Mouse (Mus musculus) thymus, adult 2 months (tissue): ENCODE data around the gene Tmem184b. TPM values are rescaled to one million over a fixed set of nuclear protein-coding genes. Genes with fewer than 3 reads are reported as not detected.

Source experiments
- DNase-seq: peaks from one replicate; pipeline ENCODE4 v3.0.0; 2021
- H3K27ac ChIP-seq: fragments of 200-500 bp; 2 replicates; pipeline ENCODE4 v1.5.1; 2012; ENCODE audit warnings: low read length, control low read depth; ENCODE audit not compliant: control insufficient read depth, insufficient read depth
- H3K27me3 ChIP-seq: fragments of 200-500 bp; 2 replicates; pipeline ENCODE4 v1.6.1; 2012; ENCODE audit warnings: mild to moderate bottlenecking, low read length, moderate library complexity, mixed read lengths; ENCODE audit not compliant: control insufficient read depth, insufficient read depth
- H3K36me3 ChIP-seq: fragments of 200-500 bp; 2 replicates; pipeline ENCODE4 v1.6.1; 2012; ENCODE audit warnings: mild to moderate bottlenecking, low read length, moderate library complexity; ENCODE audit not compliant: control insufficient read depth, insufficient read depth
- H3K4me1 ChIP-seq: fragments of 200-500 bp; replicated peaks from 2 replicates; pipeline ENCODE4 v1.6.1; 2012; ENCODE audit warnings: low read length; ENCODE audit not compliant: control insufficient read depth, insufficient read depth
- H3K4me3 ChIP-seq: fragments of 200-500 bp; 2 replicates; pipeline ENCODE4 v1.5.1; 2012; ENCODE audit warnings: mild to moderate bottlenecking, low read length, control low read depth, moderate library complexity; ENCODE audit not compliant: control insufficient read depth, insufficient read depth
- CTCF ChIP-seq: fragments of 200-500 bp; IDR thresholded peaks from 2 replicates; pipeline ENCODE4 v1.5.1; 2012; ENCODE audit warnings: mild to moderate bottlenecking, control low read depth, low read length, moderate library complexity, borderline replicate concordance; ENCODE audit not compliant: control insufficient read depth, poor library complexity, insufficient read depth; ENCODE audit errors: extremely low read depth
- POLR2A ChIP-seq: fragments of 200-500 bp; IDR thresholded peaks from 2 replicates; pipeline ENCODE4 v1.6.1; 2012; ENCODE audit warnings: mild to moderate bottlenecking, low read length, control low read depth, moderate library complexity; ENCODE audit not compliant: control insufficient read depth, poor library complexity, insufficient read depth; ENCODE audit errors: extremely low read depth
- WGBS: fragments of 180-500 bp; shearing (Covaris S2); methylation state at CpG from one replicate; pipeline ENCODE4 v1.1.7; 2018; 5-methylcytosine and 5-hydroxymethylcytosine counted together
- polyA plus RNA-seq: library from polyadenylated mRNA; depleted of rRNA; stranded (reverse); fragments of >200 nt; gene quantifications from 2 replicates; pipeline ENCODE4 v1.2.3, GENCODE M21; 2012

The Tmem184b gene
- polyA plus RNA-seq, 1 experiment, result 225 TPM

DNA sequence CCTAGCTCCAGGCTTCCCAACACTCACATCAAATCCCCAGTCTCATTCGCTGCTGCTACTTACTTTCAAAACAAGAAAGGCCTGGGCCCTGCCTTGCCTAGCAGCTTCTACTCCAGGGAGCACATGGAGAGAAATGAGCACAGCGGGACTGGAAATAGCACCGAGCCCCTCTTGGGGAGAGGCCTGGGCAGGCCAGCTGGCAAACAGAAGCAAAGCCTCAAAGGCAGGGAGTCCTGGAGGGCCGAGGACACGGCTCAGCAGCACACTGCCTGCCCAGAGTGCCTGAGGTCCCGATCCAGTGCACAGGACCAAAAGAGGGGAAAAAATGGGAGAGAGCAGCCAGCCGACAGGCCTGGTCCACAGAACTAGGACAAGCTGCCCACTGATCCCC is 2.4 kb downstream of the Tmem184b start:
- Histone ChIP-seq H3K4me3 (no peak overlapping the region), H3K36me3 (no peaks in the 10 kb centered on the region), H3K27me3 (no peaks in the 10 kb centered on the region), H3K4me1 (peaks cover 47% of the 10 kb centered on the region), H3K27ac (no peak overlapping the region)
- WGBS, result 91% methylated on average over 7 of the region's 7 CpGs
- DNase-seq, result no peak
- TF ChIP-seq POLR2A (no peak), CTCF (no peak)

GRCm38 (mm10) chr15:79400134-79400974 is 3.0 kb downstream of the Tmem184b start:
- no peak overlapping the region for H3K27ac ChIP-seq
- H3K36me3 ChIP-seq, result no peaks in the 10 kb centered on the region
- peaks cover 45% of the 10 kb centered on the region for H3K4me1 ChIP-seq
- H3K4me3 ChIP-seq, result no peak overlapping the region
- no peaks in the 10 kb centered on the region for H3K27me3 ChIP-seq
- WGBS, result 46% methylated on average over 6 of the region's 6 CpGs
- no peak for DNase-seq
- TF ChIP-seq POLR2A (no peak), CTCF (no peak)

- Histone ChIP-seq H3K27ac (no peak overlapping the region), H3K4me1 (peaks cover 45% of the 10 kb centered on the region), H3K36me3 (no peaks in the 10 kb centered on the region), H3K4me3 (no peak overlapping the region), H3K27me3 (no peaks in the 10 kb centered on the region)
- no peak for DNase-seq
- 94% methylated on average over 14 of the region's 14 CpGs for WGBS
- no peak for TF ChIP-seq CTCF
- TF ChIP-seq POLR2A, result no peak
Observed at GRCm38 (mm10) chr15:79399231-79400052, 3.9 kb downstream of the Tmem184b start.

DNA sequence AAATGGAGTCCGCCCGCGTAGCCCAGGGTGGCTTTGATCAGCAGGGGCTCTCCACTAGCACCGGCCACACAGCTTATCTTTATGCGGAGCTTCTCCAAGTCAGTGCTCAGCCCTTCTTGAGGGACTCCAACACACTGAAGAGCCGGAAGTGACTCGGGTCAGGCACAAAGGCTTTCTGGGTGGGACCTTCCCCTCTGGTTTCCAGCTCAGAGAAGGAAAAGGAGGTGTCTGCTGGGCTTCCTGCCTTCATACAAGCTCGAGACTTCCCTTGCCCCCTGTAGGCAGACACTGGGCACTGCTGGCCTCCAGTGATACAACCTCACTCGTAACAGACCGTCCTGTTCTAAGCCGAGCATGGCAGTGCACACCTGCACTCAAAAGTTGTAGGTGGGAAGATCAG is 6.6 kb downstream of the Tmem184b start:
- WGBS, result 74% methylated on average over 11 of the region's 11 CpGs
- H3K27me3 ChIP-seq, result no peaks in the 10 kb centered on the region
- TF ChIP-seq POLR2A, result no peak
- peak; percentile 66; the same call in 1 of the 2 replicates for TF ChIP-seq CTCF
- no peak overlapping the region for H3K27ac ChIP-seq
- DNase-seq, result no peak
- H3K36me3 ChIP-seq, result no peaks in the 10 kb centered on the region
- no peak overlapping the region for H3K4me3 ChIP-seq
- peaks cover 29% of the 10 kb centered on the region for H3K4me1 ChIP-seq

GRCm38 (mm10) chr15:79395281-79395680 is 8.1 kb downstream of the Tmem184b start:
- no peak overlapping the region for H3K27ac ChIP-seq
- no peak for DNase-seq
- H3K36me3 ChIP-seq, result no peaks in the 10 kb centered on the region
- H3K27me3 ChIP-seq, result no peaks in the 10 kb centered on the region
- H3K4me1 ChIP-seq, result peaks cover 17% of the 10 kb centered on the region
- TF ChIP-seq CTCF (no peak), POLR2A (no peak)
- 95% methylated on average over 6 of the region's 6 CpGs for WGBS
- H3K4me3 ChIP-seq, result no peak overlapping the region

- no peak overlapping the region for H3K4me3 ChIP-seq
- H3K4me1 ChIP-seq, result peaks cover 15% of the 10 kb centered on the region
- no peaks in the 10 kb centered on the region for H3K36me3 ChIP-seq
- H3K27me3 ChIP-seq, result no peaks in the 10 kb centered on the region
- 92% methylated on average over 4 of the region's 4 CpGs for WGBS
- no peak overlapping the region for H3K27ac ChIP-seq
- DNase-seq, result no peak
- no peak for TF ChIP-seq POLR2A
- no peak for TF ChIP-seq CTCF
Observed at GRCm38 (mm10) chr15:79394842-79395241, 8.5 kb downstream of the Tmem184b start.
